Mouse (Mus musculus): ENCODE data around the gene Fads3.

- no peak for TF ChIP-seq EP300 (IDR thresholded peaks at IDR 0.05; ENCODE audit: low read depth)
- no peak for TF ChIP-seq CTCF (IDR thresholded peaks at IDR 0.05; ENCODE audit: low read depth)
Observed at GRCm38 (mm10) chr19:10053692-10054260, 12.4 kb downstream of the Fads3 start.

Measured in heart, postnatal 0 days (tissue).